Mouse (Mus musculus) ES-E14 (cell line): ENCODE measurements around the gene Slc9a2. TPM values are rescaled to one million over a fixed set of nuclear protein-coding genes. Genes with fewer than 3 reads are reported as not detected.

Source experiments
- DNase-seq: peaks from one replicate; pipeline ENCODE4 v3.0.0-alpha.2; 2013; ENCODE audit warnings: low read depth, low spot score
- H3K27ac ChIP-seq: 2 replicates; pipeline ENCODE4 v1.5.1; 2012; ENCODE audit warnings: low read depth, mild to moderate bottlenecking, low read length, moderate library complexity, mixed read lengths; ENCODE audit not compliant: poor library complexity, insufficient read depth, severe bottlenecking
- H3K36me3 ChIP-seq: 2 replicates; pipeline ENCODE4 v1.6.1; 2012; ENCODE audit warnings: mild to moderate bottlenecking, low read length, moderate library complexity, mixed read lengths; ENCODE audit not compliant: control insufficient read depth, poor library complexity, insufficient read depth, severe bottlenecking
- H3K4me1 ChIP-seq, 2 experiments: fragments of 150-350 bp in 1 of 2; sonication (generic) in 1 of 2; 2 replicates each; pipeline ENCODE4 v1.6.1; 2012; ENCODE audit warnings: low read length in 2 of 2, mild to moderate bottlenecking in 1 of 2, mixed read lengths in 1 of 2; ENCODE audit not compliant: control insufficient read depth in 2 of 2, insufficient read depth in 2 of 2, poor library complexity in 1 of 2
- H3K4me3 ChIP-seq, 2 experiments: fragments of 150-350 bp in 1 of 2; sonication (generic) in 1 of 2; 2 replicates each; pipeline ENCODE4 v1.5.1; 2012; ENCODE audit warnings: low read length in 2 of 2, low read depth in 1 of 2, mild to moderate bottlenecking in 1 of 2, mixed read lengths in 1 of 2; ENCODE audit not compliant: insufficient read depth in 1 of 2, poor library complexity in 1 of 2, severe bottlenecking in 1 of 2
- H3K9ac ChIP-seq: 2 replicates; pipeline ENCODE4 v1.6.1; 2012; ENCODE audit warnings: low read depth, mild to moderate bottlenecking, low read length, mixed read lengths; ENCODE audit not compliant: poor library complexity, insufficient read depth, severe bottlenecking
- H3K9me3 ChIP-seq: fragments of 150-350 bp; sonication (generic); 2 replicates; pipeline ENCODE4 v1.6.1; 2012; ENCODE audit warnings: low read depth, mild to moderate bottlenecking, low read length; ENCODE audit not compliant: control insufficient read depth, insufficient read depth
- CHD2 ChIP-seq: IDR thresholded peaks from 2 replicates; pipeline ENCODE4 v1.6.1; 2014; ENCODE audit warnings: mild to moderate bottlenecking, low read depth, low read length, inconsistent platforms
- HCFC1 ChIP-seq: IDR thresholded peaks from 2 replicates; pipeline ENCODE4 v1.6.1; 2012; ENCODE audit warnings: low read length, inconsistent platforms, borderline replicate concordance; ENCODE audit not compliant: insufficient read depth
- MAFK ChIP-seq: IDR thresholded peaks from 2 replicates; pipeline ENCODE4 v1.6.1; 2014; ENCODE audit warnings: mild to moderate bottlenecking, low read depth, low read length, inconsistent platforms; ENCODE audit not compliant: insufficient read depth
- ZC3H11A ChIP-seq: IDR thresholded peaks from 2 replicates; pipeline ENCODE4 v1.6.1; 2012; ENCODE audit warnings: low read depth, mild to moderate bottlenecking, inconsistent platforms, low read length, borderline replicate concordance
- ZNF384 ChIP-seq: IDR thresholded peaks from 2 replicates; pipeline ENCODE4 v1.6.1; 2012; ENCODE audit warnings: low read depth, low read length, inconsistent platforms
- in situ Hi-C, 2 experiments: fragments of 600-800 bp; cut with MboI; formaldehyde crosslinking; loops; one replicate each; pipeline ENCODE4 v1.15.1; 2025; ENCODE audit warnings: low sequenced_read_pairs in 2 of 2, inconsistent platforms in 1 of 2; ENCODE audit not compliant: unreplicated experiment in 2 of 2
- total RNA-seq: library from RNA; depleted of rRNA; stranded (reverse); fragments of 300-350 nt; gene quantifications from 2 replicates; pipeline ENCODE4 v1.2.3, GENCODE M21; 2012

Gene Slc9a2
- total RNA-seq, 1 experiment, result 0.31 TPM

DNA sequence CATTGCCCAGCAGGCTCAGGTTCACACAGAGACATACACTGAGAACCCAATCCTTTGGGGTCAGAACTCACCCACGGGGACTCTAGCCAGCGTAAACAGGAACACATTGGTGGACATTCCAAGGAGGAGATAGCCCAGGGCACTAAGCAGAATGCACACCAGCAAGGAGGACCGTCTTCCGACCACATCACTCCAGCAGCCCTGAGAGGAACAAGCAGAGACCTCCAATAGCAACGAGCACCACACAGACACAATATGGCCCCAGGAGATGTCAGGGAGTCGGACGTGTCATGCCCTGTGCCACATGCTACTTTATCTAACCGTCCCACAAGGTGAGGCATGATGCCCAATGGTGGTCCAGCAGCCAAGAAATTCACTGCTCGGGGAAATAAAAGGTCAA lies 103.9 kb downstream of the Slc9a2 start:
- Histone ChIP-seq H3K27ac (no peak overlapping the region), H3K36me3 (no peaks in the 10 kb centered on the region), H3K4me1 (no peaks in the 10 kb centered on the region), H3K9me3 (no peaks in the 10 kb centered on the region), H3K9ac (no peak overlapping the region), H3K4me3 (no peak overlapping the region)
- DNase-seq, result no peak
- TF ChIP-seq MAFK, result no peak
- no peak for TF ChIP-seq CHD2
- no peak for TF ChIP-seq HCFC1
- no peak for TF ChIP-seq ZNF384
- TF ChIP-seq ZC3H11A, result no peak
- in situ Hi-C loops, result no loop called here

DNA sequence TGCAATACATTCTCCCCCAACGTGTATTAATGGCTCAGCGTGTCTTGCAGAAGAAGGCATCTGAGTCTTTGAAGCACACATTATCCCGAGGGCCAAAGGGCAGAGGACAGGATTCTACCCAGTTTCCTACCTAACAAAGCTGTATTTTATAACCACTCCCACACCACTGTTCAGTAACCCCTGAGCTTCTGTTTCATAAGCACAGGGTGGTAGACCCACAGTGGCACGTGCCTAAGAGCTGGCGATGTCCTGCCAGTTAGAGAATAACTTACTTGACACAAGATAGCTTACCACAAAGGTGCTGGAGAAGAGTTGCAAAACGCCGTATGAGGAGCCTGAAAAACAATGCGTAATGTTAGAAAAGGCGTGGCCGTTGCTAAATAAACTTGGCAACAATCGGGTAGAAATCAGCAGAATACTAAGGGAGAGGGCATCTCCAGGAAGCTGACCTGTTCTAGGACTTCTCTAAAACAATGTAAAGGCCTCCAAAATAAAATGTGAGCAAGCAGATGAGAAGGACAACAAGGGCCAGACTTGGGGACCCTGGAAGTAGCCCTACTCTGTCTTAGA lies 105.6 kb downstream of the Slc9a2 start:
- H3K9me3 ChIP-seq, result no peaks in the 10 kb centered on the region
- DNase-seq, result no peak
- TF ChIP-seq ZC3H11A, result no peak
- TF ChIP-seq ZNF384, result no peak
- no peak for TF ChIP-seq MAFK
- TF ChIP-seq CHD2, result no peak
- TF ChIP-seq HCFC1, result no peak
- H3K4me1 ChIP-seq, result no peaks in the 10 kb centered on the region
- in situ Hi-C loops, result no loop called here
- no peaks in the 10 kb centered on the region for H3K36me3 ChIP-seq
- no peak overlapping the region for H3K9ac ChIP-seq
- H3K4me3 ChIP-seq, result no peak overlapping the region
- no peak overlapping the region for H3K27ac ChIP-seq

DNA sequence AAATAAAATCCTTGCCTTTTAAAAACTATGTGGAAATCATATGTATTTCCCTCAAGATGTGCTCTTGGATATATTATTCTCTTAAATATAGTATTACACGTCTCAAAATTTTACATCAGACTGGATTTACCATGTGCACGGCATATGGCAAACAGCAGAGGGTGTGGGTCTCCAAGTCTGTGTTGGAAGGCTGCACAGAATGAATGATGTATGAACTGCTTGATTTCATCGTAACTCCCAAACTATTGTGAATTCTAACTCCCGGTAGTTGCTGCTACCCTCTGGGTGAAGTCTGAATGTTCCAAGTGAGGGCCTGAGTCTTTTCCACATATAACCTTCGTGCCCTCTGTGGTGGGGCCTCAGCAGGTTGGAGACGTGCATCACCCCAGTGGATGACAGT lies 108.6 kb downstream of the Slc9a2 start:
- Histone ChIP-seq H3K9ac (no peak overlapping the region), H3K9me3 (no peaks in the 10 kb centered on the region), H3K4me1 (no peaks in the 10 kb centered on the region), H3K27ac (no peak overlapping the region), H3K4me3 (no peak overlapping the region), H3K36me3 (no peaks in the 10 kb centered on the region)
- in situ Hi-C loops, result no loop called here
- DNase-seq, result no peak
- TF ChIP-seq MAFK, result no peak
- TF ChIP-seq HCFC1, result no peak
- TF ChIP-seq CHD2, result no peak
- no peak for TF ChIP-seq ZNF384
- TF ChIP-seq ZC3H11A, result no peak

DNA sequence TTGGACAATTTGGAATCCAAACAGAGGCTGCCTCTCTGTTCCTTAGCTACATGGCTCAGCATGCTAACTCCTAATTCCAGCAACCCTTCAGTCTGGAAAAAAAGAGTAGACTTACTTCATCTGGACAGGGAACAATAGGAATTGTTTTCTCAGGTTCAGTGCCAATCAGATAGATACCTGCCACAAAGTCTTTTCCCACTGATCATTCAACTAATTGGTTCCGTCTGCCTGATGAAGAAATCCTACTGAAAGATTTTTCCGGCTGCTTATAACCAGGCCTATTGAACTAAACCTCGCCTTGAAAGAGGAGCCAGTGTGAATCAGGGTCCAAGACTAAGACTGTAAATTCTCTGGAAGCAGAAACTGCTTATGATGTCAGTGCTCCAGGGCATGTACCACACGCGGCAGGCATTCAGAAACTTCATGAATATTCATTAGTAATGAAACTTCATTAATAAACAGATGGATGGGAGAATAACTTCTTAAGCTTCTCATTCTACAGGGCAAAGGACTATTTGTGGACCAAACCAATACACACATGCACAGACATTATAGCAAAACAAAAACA lies 109.4 kb downstream of the Slc9a2 start:
- no peaks in the 10 kb centered on the region for H3K36me3 ChIP-seq
- in situ Hi-C loops, result no loop called here
- H3K27ac ChIP-seq, result no peak overlapping the region
- no peak overlapping the region; the same call in 1 of the 2 replicates for H3K9ac ChIP-seq
- H3K4me1 ChIP-seq, result no peaks in the 10 kb centered on the region
- no peaks in the 10 kb centered on the region for H3K9me3 ChIP-seq
- TF ChIP-seq CHD2 (no peak), ZNF384 (no peak)
- H3K4me3 ChIP-seq, result peak overlapping the region; percentile 81 to 83
- DNase-seq, result no peak
